Mouse (Mus musculus) MEL (cell line): ENCODE data around the gene Rtn2. TPM values are rescaled to one million over a fixed set of nuclear protein-coding genes. Genes with fewer than 3 reads are reported as not detected.

ENCODE experiments used
- DNase-seq: peaks from one replicate; pipeline ENCODE4 v3.0.0; 2011; ENCODE audit warnings: low read depth, low spot score
- H3K27ac ChIP-seq: 2 replicates; pipeline ENCODE4 v1.5.1; 2012; ENCODE audit warnings: low read depth, mild to moderate bottlenecking, control low read depth, low read length, moderate library complexity; ENCODE audit not compliant: control insufficient read depth
- H3K27me3 ChIP-seq, 2 experiments: fragments of 150-350 bp in 1 of 2; sonication (generic) in 1 of 2; 2 replicates each; pipeline ENCODE4 v1.6.1; 2012; ENCODE audit warnings: low read length in 2 of 2, mild to moderate bottlenecking in 2 of 2, improper control_type of control experiment in 1 of 2, moderate library complexity in 1 of 2; ENCODE audit not compliant: insufficient read depth in 2 of 2, control insufficient read depth in 1 of 2
- H3K36me3 ChIP-seq, 2 experiments: 2 replicates each; pipeline ENCODE4 v1.6.1; 2012 to 2014; ENCODE audit warnings: low read length in 2 of 2, improper control_type of control experiment in 1 of 2, inconsistent platforms in 1 of 2, mild to moderate bottlenecking in 1 of 2; ENCODE audit not compliant: insufficient read depth in 2 of 2, control insufficient read depth in 1 of 2
- H3K4me1 ChIP-seq, 2 experiments: fragments of 150-350 bp in 1 of 2; sonication (generic) in 1 of 2; 2 replicates each; pipeline ENCODE4 v1.6.1; 2012; ENCODE audit warnings: low read length in 2 of 2, improper control_type of control experiment in 1 of 2, mild to moderate bottlenecking in 1 of 2; ENCODE audit not compliant: insufficient read depth in 2 of 2, control insufficient read depth in 1 of 2
- H3K4me3 ChIP-seq, 2 experiments: fragments of 150-350 bp in 1 of 2; sonication (generic) in 1 of 2; 2 replicates each; pipeline ENCODE4 v1.5.1; 2012; ENCODE audit warnings: low read depth in 2 of 2, low read length in 2 of 2, mild to moderate bottlenecking in 2 of 2, moderate library complexity in 2 of 2, control low read depth in 1 of 2, improper control_type of control experiment in 1 of 2; ENCODE audit not compliant: control insufficient read depth in 1 of 2, insufficient read depth in 1 of 2
- H3K79me2 ChIP-seq: 2 replicates; pipeline ENCODE4 v1.6.1; 2012; ENCODE audit warnings: mild to moderate bottlenecking, low read length, moderate library complexity; ENCODE audit not compliant: control insufficient read depth, poor library complexity, insufficient read depth
- H3K9ac ChIP-seq: 2 replicates; pipeline ENCODE4 v1.6.1; 2012; ENCODE audit warnings: low read depth, mild to moderate bottlenecking, control low read depth, low read length, moderate library complexity; ENCODE audit not compliant: control insufficient read depth, poor library complexity, severe bottlenecking
- H3K9me3 ChIP-seq: fragments of 150-350 bp; sonication (generic); replicated peaks from 2 replicates; pipeline ENCODE4 v1.6.1; 2012; ENCODE audit warnings: mild to moderate bottlenecking, low read length, improper control_type of control experiment, moderate library complexity; ENCODE audit not compliant: insufficient read depth
- BHLHE40 ChIP-seq: IDR thresholded peaks from 2 replicates; pipeline ENCODE4 v1.6.1; 2012; ENCODE audit warnings: low read depth, mild to moderate bottlenecking, inconsistent platforms, low read length, improper control_type of control experiment, borderline replicate concordance
- CHD1 ChIP-seq: IDR thresholded peaks from 2 replicates; pipeline ENCODE4 v1.6.1; 2012; ENCODE audit warnings: low read depth, mild to moderate bottlenecking, inconsistent platforms, low read length, improper control_type of control experiment
- CHD2 ChIP-seq: IDR thresholded peaks from 2 replicates; pipeline ENCODE4 v1.6.1; 2011; ENCODE audit warnings: low read length, improper control_type of control experiment
- CTCF ChIP-seq, 3 experiments: IDR thresholded peaks in 2 of 3; conservative IDR thresholded peaks in 1 of 3; 2 replicates each; pipeline ENCODE4 v1.5.1; 2011 to 2012; ENCODE audit warnings: low read length in 3 of 3, low read depth in 2 of 3, mild to moderate bottlenecking in 2 of 3, improper control_type of control experiment in 1 of 3, inconsistent platforms in 1 of 3, mixed read lengths in 1 of 3, moderate library complexity in 1 of 3; ENCODE audit not compliant: control insufficient read depth in 1 of 3, insufficient read depth in 1 of 3, poor library complexity in 1 of 3, severe bottlenecking in 1 of 3
- ELF1 ChIP-seq: IDR thresholded peaks from 2 replicates; pipeline ENCODE4 v1.6.1; 2014; ENCODE audit warnings: low read depth, mild to moderate bottlenecking, inconsistent platforms, low read length, improper control_type of control experiment, moderate library complexity
- GABPA ChIP-seq: IDR thresholded peaks from 2 replicates; pipeline ENCODE4 v1.6.1; 2012; ENCODE audit warnings: low read depth, mild to moderate bottlenecking, inconsistent platforms, low read length, improper control_type of control experiment, moderate library complexity
- GATA1 ChIP-seq: IDR thresholded peaks from 2 replicates; pipeline ENCODE4 v1.6.1; 2011; ENCODE audit warnings: low read depth, low read length, improper control_type of control experiment
- HCFC1 ChIP-seq: IDR thresholded peaks from 2 replicates; pipeline ENCODE4 v1.6.1; 2012; ENCODE audit warnings: low read depth, mild to moderate bottlenecking, inconsistent platforms, low read length, improper control_type of control experiment, moderate library complexity
- JUND ChIP-seq: IDR thresholded peaks from 2 replicates; pipeline ENCODE4 v1.6.1; 2011; ENCODE audit warnings: low read depth, mild to moderate bottlenecking, improper control_type of control experiment, low read length
- KAT2A ChIP-seq: conservative IDR thresholded peaks from 2 replicates; pipeline ENCODE4 v1.6.1; 2012; ENCODE audit warnings: low read depth, low read length, improper control_type of control experiment, inconsistent platforms
- MAFK ChIP-seq: IDR thresholded peaks from 2 replicates; pipeline ENCODE4 v1.6.1; 2011; ENCODE audit warnings: low read depth, mild to moderate bottlenecking, low read length, improper control_type of control experiment, borderline replicate concordance
- MAZ ChIP-seq: IDR thresholded peaks from 2 replicates; pipeline ENCODE4 v1.6.1; 2012; ENCODE audit warnings: low read depth, mild to moderate bottlenecking, inconsistent platforms, low read length, improper control_type of control experiment
- MEF2A ChIP-seq: IDR thresholded peaks from 2 replicates; pipeline ENCODE4 v1.6.1; 2014; ENCODE audit warnings: low read depth, mild to moderate bottlenecking, inconsistent platforms, low read length, improper control_type of control experiment; ENCODE audit not compliant: poor library complexity, insufficient replicate concordance, severe bottlenecking; ENCODE audit errors: extremely low read depth
- MXI1 ChIP-seq: IDR thresholded peaks from 2 replicates; pipeline ENCODE4 v1.6.1; 2011; ENCODE audit warnings: mild to moderate bottlenecking, low read depth, low read length, improper control_type of control experiment
- MYB ChIP-seq: IDR thresholded peaks from 2 replicates; pipeline ENCODE4 v1.6.1; 2011; ENCODE audit warnings: mild to moderate bottlenecking, low read depth, low read length, improper control_type of control experiment
- MYC ChIP-seq: IDR thresholded peaks from 2 replicates; pipeline ENCODE4 v1.6.1; 2011; ENCODE audit warnings: low read depth, mild to moderate bottlenecking, low read length, improper control_type of control experiment, moderate library complexity
- NELFE ChIP-seq: IDR thresholded peaks from 2 replicates; pipeline ENCODE4 v1.6.1; 2011; ENCODE audit warnings: low read depth, low read length, improper control_type of control experiment
- NRF1 ChIP-seq: IDR thresholded peaks from 2 replicates; pipeline ENCODE4 v1.6.1; 2014; ENCODE audit warnings: low read depth, mild to moderate bottlenecking, inconsistent platforms, low read length, improper control_type of control experiment, moderate library complexity; ENCODE audit not compliant: poor library complexity, insufficient read depth, severe bottlenecking
- POLR2AphosphoS5 ChIP-seq: IDR thresholded peaks from 2 replicates; pipeline ENCODE4 v1.6.1; 2012; ENCODE audit warnings: low read depth, borderline replicate concordance, mild to moderate bottlenecking, inconsistent platforms, low read length, moderate library complexity, mixed read lengths
- RAD21 ChIP-seq: IDR thresholded peaks from 2 replicates; pipeline ENCODE4 v1.6.1; 2011; ENCODE audit warnings: mild to moderate bottlenecking, low read depth, low read length, improper control_type of control experiment
- SMC3 ChIP-seq: IDR thresholded peaks from 2 replicates; pipeline ENCODE4 v1.6.1; 2011; ENCODE audit warnings: low read depth, low read length, improper control_type of control experiment
- TAL1 ChIP-seq: IDR thresholded peaks from 2 replicates; pipeline ENCODE4 v1.6.1; 2012; ENCODE audit warnings: mild to moderate bottlenecking, inconsistent platforms, low read length, moderate library complexity, mixed read lengths
- USF2 ChIP-seq, 2 experiments: IDR thresholded peaks; 2 replicates each; pipeline ENCODE4 v1.6.1; 2011 to 2012; ENCODE audit warnings: improper control_type of control experiment in 2 of 2, low read length in 2 of 2, borderline replicate concordance in 1 of 2, inconsistent platforms in 1 of 2, low read depth in 1 of 2, mild to moderate bottlenecking in 1 of 2; ENCODE audit not compliant: insufficient read depth in 1 of 2
- ZKSCAN1 ChIP-seq: IDR thresholded peaks from 2 replicates; pipeline ENCODE4 v1.6.1; 2012; ENCODE audit warnings: low read depth, mild to moderate bottlenecking, inconsistent platforms, low read length, improper control_type of control experiment, moderate library complexity
- ZMIZ1 ChIP-seq: IDR thresholded peaks from 2 replicates; pipeline ENCODE4 v1.6.1; 2012; ENCODE audit warnings: low read depth, mild to moderate bottlenecking, inconsistent platforms, low read length, improper control_type of control experiment, moderate library complexity
- polyA plus RNA-seq, 2 experiments: library from polyadenylated mRNA; stranded (reverse) in 1 of 2; unstranded in 1 of 2; fragments of >175 nt in 1 of 2; fragments of >200 nt in 1 of 2; gene quantifications; 2 replicates each; pipeline versions ENCODE4 v1.2.1 to v1.2.4; 2012; ENCODE audit warnings: low replicate concordance in 2 of 2, low read depth in 1 of 2; ENCODE audit not compliant: insufficient read length in 2 of 2, insufficient read depth in 1 of 2, missing spikeins in 1 of 2
- total RNA-seq: library from RNA; depleted of rRNA; stranded (reverse); fragments of 300-350 nt; gene quantifications from 2 replicates; pipeline ENCODE4 v1.2.3, GENCODE M21; 2012

The Rtn2 gene
- total and polyA plus RNA-seq, 3 experiments: 0.27 to 1.4 TPM; not detected in 1

GRCm38 (mm10) chr7:19304501-19305412, 22.3 kb downstream of the Rtn2 start:
- Histone ChIP-seq H3K9me3 (no peaks in the 10 kb centered on the region), H3K27ac (no peak overlapping the region), H3K4me1 (peaks cover 3 to 16% of the 10 kb centered on the region in 2 experiments; a peak in 3 of 4 replicates), H3K9ac (no peak overlapping the region), H3K36me3 (peaks cover 0 to 4% of the 10 kb centered on the region in 2 experiments; a peak in 1 of 4 replicates), H3K27me3 (no peaks in the 10 kb centered on the region), H3K79me2 (no peaks in the 10 kb centered on the region; the same call in 1 of the 2 replicates), H3K4me3 (no peak overlapping the region)
- DNase-seq: no peak
- no peak for TF ChIP-seq MYB
- TF ChIP-seq CHD2: no peak
- no peak for TF ChIP-seq MYC
- TF ChIP-seq USF2 (IDR thresholded peaks at IDR 0.05; ENCODE audit: borderline replicate concordance in 1 of 2, insufficient read depth in 1 of 2, low read depth in 1 of 2, low read length in 2 of 2): no peak
- TF ChIP-seq NRF1: no peak
- TF ChIP-seq KAT2A: no peak
- TF ChIP-seq CHD1: no peak
- no peak for TF ChIP-seq SMC3

- Histone ChIP-seq H3K27me3 (no peaks in the 10 kb centered on the region), H3K79me2 (no peaks in the 10 kb centered on the region; the same call in 1 of the 2 replicates), H3K36me3 (peaks cover 0 to 4% of the 10 kb centered on the region in 2 experiments; a peak in 1 of 4 replicates), H3K4me3 (no peak overlapping the region), H3K9me3 (no peaks in the 10 kb centered on the region), H3K27ac (no peak overlapping the region), H3K4me1 (peaks cover 3 to 16% of the 10 kb centered on the region in 2 experiments; a peak in 3 of 4 replicates), H3K9ac (no peak overlapping the region)
- no peak for DNase-seq
- TF ChIP-seq CTCF (IDR thresholded peaks at IDR 0.05 in 2 of 3, conservative IDR thresholded peaks at IDR 0.05 in 1 of 3; ENCODE audit: control insufficient read depth in 1 of 3, insufficient read depth in 1 of 3, low read depth in 2 of 3, low read length in 3 of 3, poor library complexity in 1 of 3, severe bottlenecking in 1 of 3) (no peak; a peak in 1 of 6 replicates), MEF2A (no peak), ZMIZ1 (no peak), HCFC1 (no peak), BHLHE40 (no peak), JUND (no peak), RAD21 (no peak), POLR2AphosphoS5 (no peak), MAFK (no peak), TAL1 (no peak), NELFE (no peak), GATA1 (no peak), MXI1 (no peak), ZKSCAN1 (no peak), MAZ (no peak), GABPA (no peak), USF2 (IDR thresholded peaks at IDR 0.05; ENCODE audit: borderline replicate concordance in 1 of 2, insufficient read depth in 1 of 2, low read depth in 1 of 2, low read length in 2 of 2) (no peak), ELF1 (no peak), MYB (no peak)
Measured at GRCm38 (mm10) chr7:19305413-19305735, 22.9 kb downstream of the Rtn2 start.
